Mouse (Mus musculus): ENCODE results near the gene Slc2a4. TPM values are rescaled to one million over a fixed set of nuclear protein-coding genes. Genes with fewer than 3 reads are reported as not detected.

Slc2a4 gene
- polyA plus RNA-seq (2015; fragmentation: Nextera tagmentation; extraction: Ambion mirVana): 9.3 and 12.6 TPM in 2 replicates

- Histone ChIP-seq H3K4me1 (peaks cover 20% of the 10 kb centered on the region), H3K36me3 (ENCODE audit: poor library complexity, severe bottlenecking) (peaks cover 17% of the 10 kb centered on the region), H3K9ac (peak within 1 kb of the TSS; percentile 68), H3K9me3 (replicated peaks) (no peaks in the 10 kb centered on the region), H3K27ac (peak within 1 kb of the TSS; percentile 80), H3K4me2 (peak within 1 kb of the TSS; percentile 66), H3K27me3 (0 out of 2 replicates have a peak, but pooled peaks cover 2% of the 10 kb centered on the region), H3K4me3 (peak within 1 kb of the TSS; percentile 51)
- ATAC-seq: peak; percentile 92
- under 1% methylated on average over 34 of the region's 34 CpGs for WGBS
Observed at GRCm38 (mm10) chr11:69948066-69948762, at the start of gene Slc2a4. Gene Slc2a4, minus strand, starts transcription at chr11:69948188.

GRCm38 (mm10) chr11:69997070-69997509, 49.1 kb upstream of the Slc2a4 start:
- H3K36me3 ChIP-seq (ENCODE audit: poor library complexity, severe bottlenecking): peaks cover 42% of the 10 kb centered on the region
- under 1% methylated on average over 31 of the region's 44 CpGs for WGBS
- H3K27me3 ChIP-seq: no peaks in the 10 kb centered on the region
- peak; percentile 14; the same call in 1 of the 2 replicates for ATAC-seq
- peak overlapping the region; percentile 67 for H3K4me2 ChIP-seq
- H3K4me1 ChIP-seq: peaks cover 50% of the 10 kb centered on the region
- peak overlapping the region; percentile 95 for H3K9ac ChIP-seq
- H3K4me3 ChIP-seq: peak overlapping the region; percentile 96
- peak overlapping the region; percentile 96 for H3K27ac ChIP-seq
- H3K9me3 ChIP-seq (replicated peaks): no peaks in the 10 kb centered on the region

- WGBS: 1% methylated on average over 62 of the region's 66 CpGs
- Histone ChIP-seq H3K9ac (peak overlapping the region; percentile 95), H3K4me3 (peak overlapping the region; percentile 96), H3K27me3 (no peaks in the 10 kb centered on the region), H3K9me3 (replicated peaks) (no peaks in the 10 kb centered on the region), H3K36me3 (ENCODE audit: poor library complexity, severe bottlenecking) (peaks cover 42% of the 10 kb centered on the region), H3K27ac (peak overlapping the region; percentile 96), H3K4me2 (peak overlapping the region; percentile 67), H3K4me1 (peaks cover 45% of the 10 kb centered on the region)
- ATAC-seq: peak; percentile 0; the same call in 1 of the 2 replicates
Observed at GRCm38 (mm10) chr11:69996161-69997061, 48.4 kb upstream of the Slc2a4 start.

GRCm38 (mm10) chr11:69995391-69995960, 47.5 kb upstream of the Slc2a4 start, which contains the start of gene Phf23:
Gene Phf23, plus strand, starts transcription at chr11:69995777.
- 1% methylated on average over 36 of the region's 36 CpGs for WGBS
- H3K4me1 ChIP-seq: peaks cover 43% of the 10 kb centered on the region

GRCm38 (mm10) chr11:69994401-69995090, 46.6 kb upstream of the Slc2a4 start:
- Histone ChIP-seq H3K36me3 (ENCODE audit: poor library complexity, severe bottlenecking) (peaks cover 44% of the 10 kb centered on the region), H3K9ac (no peak overlapping the region), H3K9me3 (replicated peaks) (no peaks in the 10 kb centered on the region), H3K4me2 (peak overlapping the region; percentile 67; the same call in 1 of the 2 replicates), H3K27me3 (no peaks in the 10 kb centered on the region), H3K4me1 (peaks cover 41% of the 10 kb centered on the region), H3K27ac (no peak overlapping the region), H3K4me3 (peak overlapping the region; percentile 4; the same call in 1 of the 2 replicates)
- WGBS: 88% methylated on average over 11 of the region's 11 CpGs
- ATAC-seq: no peak

More at GRCm38 (mm10) chr11:69995391-69995960, 47.5 kb upstream of the Slc2a4 start, which contains the start of gene Phf23:
- H3K27me3 ChIP-seq: no peaks in the 10 kb centered on the region
- no peaks in the 10 kb centered on the region for H3K9me3 ChIP-seq (replicated peaks)
- peak; percentile 86 for ATAC-seq
- peak within 1 kb of the TSS; percentile 96 for H3K27ac ChIP-seq
- H3K36me3 ChIP-seq (ENCODE audit: poor library complexity, severe bottlenecking): peaks cover 42% of the 10 kb centered on the region
- H3K9ac ChIP-seq: peak within 1 kb of the TSS; percentile 95
- peak within 1 kb of the TSS; percentile 96 for H3K4me3 ChIP-seq
- peak within 1 kb of the TSS; percentile 67 for H3K4me2 ChIP-seq

- Histone ChIP-seq H3K4me3 (peak overlapping the region; percentile 66), H3K27me3 (no peaks in the 10 kb centered on the region), H3K9me3 (replicated peaks) (no peaks in the 10 kb centered on the region), H3K9ac (peak overlapping the region; percentile 81), H3K4me2 (peak overlapping the region; percentile 79), H3K27ac (no peak overlapping the region), H3K36me3 (ENCODE audit: poor library complexity, severe bottlenecking) (peaks cover 44% of the 10 kb centered on the region), H3K4me1 (peaks cover 33% of the 10 kb centered on the region)
- ATAC-seq: no peak
- WGBS: 96% methylated on average over 3 of the region's 3 CpGs
Observed at GRCm38 (mm10) chr11:69992932-69993331, 44.9 kb upstream of the Slc2a4 start.

GRCm38 (mm10) chr11:69992396-69992795, 44.4 kb upstream of the Slc2a4 start:
- no peak for ATAC-seq
- Histone ChIP-seq H3K36me3 (ENCODE audit: poor library complexity, severe bottlenecking) (peaks cover 44% of the 10 kb centered on the region), H3K9ac (peak overlapping the region; percentile 81), H3K4me3 (peak overlapping the region; percentile 66), H3K27ac (no peak overlapping the region), H3K9me3 (replicated peaks) (no peaks in the 10 kb centered on the region), H3K4me1 (peaks cover 28% of the 10 kb centered on the region), H3K27me3 (no peaks in the 10 kb centered on the region), H3K4me2 (peak overlapping the region; percentile 79)
- WGBS: 88% methylated on average over 10 of the region's 10 CpGs

- under 1% methylated on average over 15 of the region's 15 CpGs for WGBS
- H3K4me2 ChIP-seq: peak overlapping the region; percentile 79
- no peaks in the 10 kb centered on the region for H3K27me3 ChIP-seq
- no peaks in the 10 kb centered on the region for H3K9me3 ChIP-seq (replicated peaks)
- peak overlapping the region; percentile 81 for H3K9ac ChIP-seq
- H3K27ac ChIP-seq: peak overlapping the region; percentile 94
- peak; percentile 19 for ATAC-seq
- H3K36me3 ChIP-seq (ENCODE audit: poor library complexity, severe bottlenecking): peaks cover 51% of the 10 kb centered on the region
- H3K4me1 ChIP-seq: peaks cover 25% of the 10 kb centered on the region
- peak overlapping the region; percentile 66 for H3K4me3 ChIP-seq
Observed at GRCm38 (mm10) chr11:69991711-69992110, 43.7 kb upstream of the Slc2a4 start.

GRCm38 (mm10) chr11:69990850-69991691, 43.1 kb upstream of the Slc2a4 start, which contains the start of gene Gabarap:
Gene Gabarap, plus strand, starts transcription at chr11:69991143.
- ATAC-seq: peak; percentile 73
- H3K9ac ChIP-seq: peak within 1 kb of the TSS; percentile 81
- peak within 1 kb of the TSS; percentile 94 for H3K27ac ChIP-seq
- no peaks in the 10 kb centered on the region for H3K9me3 ChIP-seq (replicated peaks)
- H3K4me2 ChIP-seq: peak within 1 kb of the TSS; percentile 79
- peak within 1 kb of the TSS; percentile 66 for H3K4me3 ChIP-seq
- H3K36me3 ChIP-seq (ENCODE audit: poor library complexity, severe bottlenecking): peaks cover 58% of the 10 kb centered on the region
- under 1% methylated on average over 40 of the region's 40 CpGs for WGBS
- no peaks in the 10 kb centered on the region for H3K27me3 ChIP-seq
- H3K4me1 ChIP-seq: peaks cover 25% of the 10 kb centered on the region

GRCm38 (mm10) chr11:69989949-69990348, 42.0 kb upstream of the Slc2a4 start:
- peaks cover 67% of the 10 kb centered on the region for H3K36me3 ChIP-seq (ENCODE audit: poor library complexity, severe bottlenecking)
- 0 out of 2 replicates have a peak overlapping the region, but pooled peaks have one; percentile 8 for H3K9ac ChIP-seq
- H3K4me1 ChIP-seq: peaks cover 23% of the 10 kb centered on the region
- no peak overlapping the region for H3K4me2 ChIP-seq
- 90% methylated on average over 8 of the region's 8 CpGs for WGBS
- H3K9me3 ChIP-seq (replicated peaks): no peaks in the 10 kb centered on the region
- no peak for ATAC-seq
- no peaks in the 10 kb centered on the region for H3K27me3 ChIP-seq
- H3K27ac ChIP-seq: peak overlapping the region; percentile 94; the same call in 1 of the 2 replicates
- no peak overlapping the region for H3K4me3 ChIP-seq

Data from forebrain, embryonic 13.5 days (tissue).